Mouse (Mus musculus) heart, embryonic 11.5 days (tissue): ENCODE data around the gene Lgr5. TPM values are rescaled to one million over a fixed set of nuclear protein-coding genes. Genes with fewer than 3 reads are reported as not detected.

Source experiments
- ATAC-seq: fragments of 200-750 bp; cut with Nextera tagmentation; replicated peaks from 2 replicates; pipeline ENCODE4 v1.8.0; 2017; ENCODE audit warnings: moderate library complexity; ENCODE audit not compliant: insufficient number of reproducible peaks, low FRiP score, low TSS enrichment
- H3K27ac ChIP-seq: fragments of 300-500 bp; sonication (generic); 2 replicates; pipeline ENCODE4 v1.5.1; 2014; ENCODE audit warnings: mild to moderate bottlenecking, low read depth, low read length
- H3K27me3 ChIP-seq: fragments of 300-500 bp; sonication (generic); 2 replicates; pipeline ENCODE4 v1.6.1; 2014; ENCODE audit warnings: mild to moderate bottlenecking, low read length, mixed read lengths; ENCODE audit not compliant: control insufficient read depth, insufficient read depth
- H3K36me3 ChIP-seq: fragments of 300-500 bp; sonication (generic); 2 replicates; pipeline ENCODE4 v1.6.1; 2014; ENCODE audit warnings: mild to moderate bottlenecking, low read length, moderate library complexity, mixed read lengths; ENCODE audit not compliant: control insufficient read depth, insufficient read depth
- H3K4me1 ChIP-seq: fragments of 300-500 bp; sonication (generic); 2 replicates; pipeline ENCODE4 v1.6.1; 2014; ENCODE audit warnings: low read length; ENCODE audit not compliant: control insufficient read depth, insufficient read depth
- H3K4me2 ChIP-seq: fragments of 300-500 bp; sonication (generic); 2 replicates; pipeline ENCODE4 v1.6.1; 2014; ENCODE audit warnings: mild to moderate bottlenecking, moderate library complexity
- H3K4me3 ChIP-seq: fragments of 300-500 bp; sonication (generic); 2 replicates; pipeline ENCODE4 v1.5.1; 2014; ENCODE audit warnings: low read depth, low read length
- H3K9ac ChIP-seq: fragments of 300-500 bp; sonication (generic); 2 replicates; pipeline ENCODE4 v1.6.1; 2014; ENCODE audit warnings: mild to moderate bottlenecking, low read depth, low read length, moderate library complexity
- H3K9me3 ChIP-seq: fragments of 300-500 bp; sonication (generic); replicated peaks from 2 replicates; pipeline ENCODE4 v1.6.1; 2016; ENCODE audit warnings: low read length; ENCODE audit not compliant: control insufficient read depth
- WGBS: fragments of 180-500 bp; shearing (Covaris S2); extraction: QIAGEN DNeasy Blood & Tissue Kit; methylation state at CpG from one replicate; pipeline ENCODE4 v1.1.7; 2014; ENCODE audit not compliant: insufficient replicate concordance; 5-methylcytosine and 5-hydroxymethylcytosine counted together
- polyA plus RNA-seq: library from polyadenylated mRNA; unstranded; fragments of >200 nt; fragmentation: Nextera tagmentation; extraction: Ambion mirVana; gene quantifications from 2 replicates; pipeline ENCODE4 v1.2.1, GENCODE M21; 2014

Gene Lgr5
- polyA plus RNA-seq, 1 experiment from 2014 or later = 0.66 TPM

DNA sequence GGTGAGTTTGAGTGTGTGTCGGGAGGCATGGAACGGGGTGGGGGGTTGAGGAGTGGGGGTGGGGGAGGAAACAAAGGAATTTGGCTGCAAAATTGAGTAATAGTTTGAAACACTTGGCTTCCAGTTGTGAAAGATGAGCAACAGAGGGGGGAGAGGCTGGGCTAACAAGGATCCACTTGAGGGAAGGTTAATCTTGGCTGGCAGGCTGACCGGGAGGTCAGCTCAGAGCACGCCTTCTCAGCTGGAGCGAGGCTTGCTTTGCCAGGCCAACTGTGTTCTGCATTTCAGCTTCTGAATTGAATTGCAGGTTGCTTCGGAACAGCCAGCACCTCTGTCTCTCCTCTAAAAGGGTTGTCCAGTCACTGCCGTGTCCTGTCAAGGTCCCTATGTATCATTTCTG is 8.1 kb downstream of the Lgr5 start:
- H3K9ac ChIP-seq = no peak overlapping the region
- peaks cover 9% of the 10 kb centered on the region for H3K27me3 ChIP-seq
- H3K4me1 ChIP-seq = no peaks in the 10 kb centered on the region
- H3K27ac ChIP-seq = no peak overlapping the region
- no peaks in the 10 kb centered on the region for H3K36me3 ChIP-seq
- WGBS = 32% methylated on average over 7 of the region's 7 CpGs
- no peak overlapping the region for H3K4me2 ChIP-seq
- ATAC-seq = no peak
- H3K4me3 ChIP-seq = no peak overlapping the region
- H3K9me3 ChIP-seq = no peaks in the 10 kb centered on the region

DNA sequence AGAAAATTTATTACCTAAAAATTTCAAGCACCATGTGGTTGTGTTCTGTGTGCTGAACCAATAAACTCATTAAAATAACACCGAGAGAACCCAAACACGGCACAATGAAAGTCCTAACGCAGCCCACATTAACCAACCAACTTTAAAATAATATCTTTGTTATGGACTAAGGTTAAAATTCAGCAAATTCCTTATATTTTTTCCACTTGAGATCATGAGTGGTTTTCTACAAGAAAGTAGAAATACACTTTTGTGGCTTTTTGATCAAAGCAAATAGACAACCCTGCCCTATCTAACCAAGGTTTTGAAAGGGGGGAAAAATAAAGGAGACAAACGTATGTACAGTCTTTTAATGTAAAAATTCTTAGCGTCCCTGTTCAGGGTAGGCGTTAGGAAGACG is 8.5 kb downstream of the Lgr5 start:
- ATAC-seq = no peak
- Histone ChIP-seq H3K36me3 (no peaks in the 10 kb centered on the region), H3K4me2 (no peak overlapping the region), H3K9ac (no peak overlapping the region), H3K4me3 (no peak overlapping the region), H3K9me3 (no peaks in the 10 kb centered on the region), H3K4me1 (no peaks in the 10 kb centered on the region), H3K27ac (no peak overlapping the region), H3K27me3 (peaks cover 5% of the 10 kb centered on the region)
- WGBS = 71% methylated on average over 7 of the region's 7 CpGs

DNA sequence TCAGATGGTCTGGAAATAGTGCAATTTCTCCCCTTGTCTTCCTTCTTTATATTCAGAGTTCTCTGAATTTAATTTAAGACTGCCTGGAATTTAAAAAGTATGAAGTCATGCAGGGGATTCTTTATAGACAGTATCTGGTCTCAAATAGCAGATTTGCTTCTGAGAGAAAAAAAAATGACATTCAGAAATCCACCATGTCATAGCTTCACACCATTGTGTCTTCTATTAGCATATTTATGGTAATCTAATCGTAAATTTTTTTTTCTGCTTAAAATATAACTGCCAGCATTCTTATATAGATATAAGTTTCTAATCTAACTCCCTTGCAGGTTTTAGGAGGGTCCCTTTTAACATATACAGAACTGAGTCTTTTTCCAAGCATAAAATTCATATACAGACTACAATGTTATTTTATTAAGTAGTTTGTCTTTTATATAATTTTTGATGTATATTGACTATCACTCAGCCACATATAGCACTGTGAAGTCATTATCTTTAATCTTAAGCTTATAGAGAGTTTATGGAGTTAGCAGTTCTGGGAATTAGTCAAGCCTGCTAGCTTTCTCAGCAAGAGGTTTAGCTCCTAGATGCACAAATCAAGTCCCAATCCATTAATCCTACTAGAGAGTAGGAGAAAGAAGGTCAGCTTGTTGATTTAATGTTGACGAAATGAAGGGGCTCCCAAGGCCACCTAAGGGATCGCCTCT is 15.7 kb downstream of the Lgr5 start:
- 45% methylated on average over 3 of the region's 3 CpGs for WGBS
- ATAC-seq = no peak
- Histone ChIP-seq H3K36me3 (no peaks in the 10 kb centered on the region), H3K4me2 (no peak overlapping the region), H3K4me3 (no peak overlapping the region), H3K9ac (no peak overlapping the region), H3K27me3 (no peaks in the 10 kb centered on the region), H3K9me3 (no peaks in the 10 kb centered on the region), H3K27ac (no peak overlapping the region), H3K4me1 (no peaks in the 10 kb centered on the region)

DNA sequence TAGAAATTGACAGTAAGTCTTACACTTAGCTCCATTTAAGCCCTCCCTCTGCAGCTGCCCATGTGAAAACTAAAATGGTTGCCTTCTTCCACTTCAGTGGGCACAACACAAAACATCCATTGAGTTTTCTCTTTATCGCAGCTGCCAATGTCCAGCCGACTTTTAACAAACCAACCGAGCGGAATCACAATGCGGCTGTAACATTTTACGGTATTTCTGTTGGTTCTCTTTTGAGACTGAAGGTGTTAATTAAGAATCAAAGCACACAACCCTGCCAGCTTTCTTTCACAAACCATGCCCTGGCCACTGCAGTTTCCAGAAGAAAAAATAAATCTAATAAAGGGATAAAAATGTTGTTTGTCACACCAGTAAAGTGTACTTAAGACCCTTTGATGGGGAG is 16.3 kb downstream of the Lgr5 start:
- no peaks in the 10 kb centered on the region for H3K27me3 ChIP-seq
- no peaks in the 10 kb centered on the region for H3K9me3 ChIP-seq
- H3K36me3 ChIP-seq = no peaks in the 10 kb centered on the region
- H3K4me3 ChIP-seq = no peak overlapping the region
- no peak overlapping the region for H3K27ac ChIP-seq
- 75% methylated on average over 6 of the region's 6 CpGs for WGBS
- no peaks in the 10 kb centered on the region for H3K4me1 ChIP-seq
- no peak overlapping the region for H3K4me2 ChIP-seq
- no peak overlapping the region for H3K9ac ChIP-seq
- ATAC-seq = no peak

DNA sequence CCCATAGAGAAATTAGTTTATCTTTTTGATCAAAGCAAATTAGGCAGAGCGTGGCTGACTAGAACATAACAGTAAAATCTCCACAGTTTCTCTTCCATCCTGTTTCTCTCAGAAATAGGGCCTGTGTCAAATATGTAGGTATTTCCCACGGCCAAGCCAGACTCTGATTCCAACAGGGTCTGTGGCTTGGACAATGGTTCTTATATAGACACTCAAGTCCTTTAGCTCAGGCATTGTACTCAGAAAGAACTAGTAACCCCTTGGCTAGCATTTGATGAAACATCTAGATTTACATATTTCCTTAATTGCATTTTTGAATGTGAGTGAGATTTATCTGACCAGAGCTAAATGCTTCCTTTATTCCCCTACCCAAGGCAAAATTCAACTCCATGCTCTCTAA is 17.0 kb downstream of the Lgr5 start:
- H3K27me3 ChIP-seq = no peaks in the 10 kb centered on the region
- 78% methylated on average over 2 of the region's 2 CpGs for WGBS
- no peak overlapping the region for H3K4me2 ChIP-seq
- H3K4me3 ChIP-seq = no peak overlapping the region
- H3K36me3 ChIP-seq = no peaks in the 10 kb centered on the region
- no peaks in the 10 kb centered on the region for H3K4me1 ChIP-seq
- ATAC-seq = no peak
- no peak overlapping the region for H3K27ac ChIP-seq
- H3K9me3 ChIP-seq = no peaks in the 10 kb centered on the region
- H3K9ac ChIP-seq = no peak overlapping the region

DNA sequence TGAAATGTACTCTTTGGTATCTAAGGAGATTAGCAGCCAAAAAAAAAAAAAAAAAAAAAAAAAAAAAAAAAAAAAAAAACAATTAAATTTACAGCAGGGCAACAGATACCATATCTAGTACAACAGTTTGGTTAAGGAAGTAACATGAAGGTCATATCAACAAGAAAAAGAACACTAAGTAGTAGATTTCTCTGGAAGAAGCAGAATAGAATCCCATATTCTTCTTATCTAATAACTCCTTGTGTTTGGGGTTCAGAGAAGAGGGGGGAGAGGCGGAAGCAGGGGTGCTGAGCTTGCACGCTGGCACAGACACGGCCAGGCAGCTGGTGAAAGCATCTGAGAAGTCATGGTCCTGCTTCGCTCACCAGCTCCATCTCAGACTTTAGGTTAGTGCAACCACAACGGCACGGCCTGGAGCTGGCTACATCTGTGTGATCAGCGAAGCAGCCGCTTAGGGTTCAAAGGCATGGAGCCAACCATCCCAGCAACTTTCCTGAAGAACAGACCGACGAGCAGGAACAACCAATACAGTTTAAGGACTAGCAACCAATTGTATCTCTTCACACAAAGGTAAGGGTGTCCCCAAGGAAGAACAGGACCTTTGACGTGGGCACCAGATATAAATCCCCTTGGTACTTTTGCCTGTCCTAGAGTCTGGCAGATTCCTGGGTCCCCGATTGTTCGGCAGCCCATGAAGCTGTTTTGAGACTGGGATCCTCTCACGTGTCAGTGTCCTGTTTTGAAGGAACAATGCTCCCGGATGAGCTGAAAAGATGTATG is 17.7 kb downstream of the Lgr5 start, which contains the start of gene A930009A15Rik:
A930009A15Rik (plus strand) TSS at position 275 of the 780 bp plus-strand sequence.
- no peak within 1 kb of the TSS for H3K4me2 ChIP-seq
- 82% methylated on average over 15 of the region's 15 CpGs for WGBS
- H3K27ac ChIP-seq = no peak within 1 kb of the TSS
- H3K36me3 ChIP-seq = no peaks in the 10 kb centered on the region
- no peaks in the 10 kb centered on the region for H3K27me3 ChIP-seq
- ATAC-seq = no peak
- no peak within 1 kb of the TSS for H3K4me3 ChIP-seq
- H3K9me3 ChIP-seq = no peaks in the 10 kb centered on the region
- no peak within 1 kb of the TSS for H3K9ac ChIP-seq
- no peaks in the 10 kb centered on the region for H3K4me1 ChIP-seq

DNA sequence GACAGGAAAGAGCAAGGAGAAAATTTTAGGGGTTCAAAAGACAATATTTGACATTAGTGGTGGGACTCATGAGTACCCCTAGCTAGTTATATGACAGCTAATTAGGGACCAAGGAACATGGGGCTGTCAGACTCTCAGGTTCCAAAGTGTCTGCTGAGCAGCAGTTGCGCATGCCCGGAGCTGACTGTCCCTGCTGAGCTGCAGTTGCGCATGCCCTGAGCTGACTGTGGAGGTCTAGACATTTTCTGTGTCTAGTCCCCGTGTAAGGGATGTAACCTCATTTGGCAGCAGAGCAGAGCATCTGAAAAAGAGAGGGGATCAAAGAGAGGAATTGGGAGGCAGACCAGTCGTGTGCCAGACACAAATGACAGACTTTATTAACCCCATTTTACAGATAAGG is 23.6 kb downstream of the Lgr5 start:
- no peak overlapping the region for H3K4me3 ChIP-seq
- whole genome bisulfite sequencing = 81% methylated on average over 5 of the region's 5 CpGs
- no peaks in the 10 kb centered on the region for H3K4me1 ChIP-seq
- no peaks in the 10 kb centered on the region for H3K9me3 ChIP-seq
- H3K27ac ChIP-seq = no peak overlapping the region
- no peak for ATAC-seq
- H3K36me3 ChIP-seq = no peaks in the 10 kb centered on the region
- H3K4me2 ChIP-seq = no peak overlapping the region
- no peaks in the 10 kb centered on the region for H3K27me3 ChIP-seq
- H3K9ac ChIP-seq = no peak overlapping the region

DNA sequence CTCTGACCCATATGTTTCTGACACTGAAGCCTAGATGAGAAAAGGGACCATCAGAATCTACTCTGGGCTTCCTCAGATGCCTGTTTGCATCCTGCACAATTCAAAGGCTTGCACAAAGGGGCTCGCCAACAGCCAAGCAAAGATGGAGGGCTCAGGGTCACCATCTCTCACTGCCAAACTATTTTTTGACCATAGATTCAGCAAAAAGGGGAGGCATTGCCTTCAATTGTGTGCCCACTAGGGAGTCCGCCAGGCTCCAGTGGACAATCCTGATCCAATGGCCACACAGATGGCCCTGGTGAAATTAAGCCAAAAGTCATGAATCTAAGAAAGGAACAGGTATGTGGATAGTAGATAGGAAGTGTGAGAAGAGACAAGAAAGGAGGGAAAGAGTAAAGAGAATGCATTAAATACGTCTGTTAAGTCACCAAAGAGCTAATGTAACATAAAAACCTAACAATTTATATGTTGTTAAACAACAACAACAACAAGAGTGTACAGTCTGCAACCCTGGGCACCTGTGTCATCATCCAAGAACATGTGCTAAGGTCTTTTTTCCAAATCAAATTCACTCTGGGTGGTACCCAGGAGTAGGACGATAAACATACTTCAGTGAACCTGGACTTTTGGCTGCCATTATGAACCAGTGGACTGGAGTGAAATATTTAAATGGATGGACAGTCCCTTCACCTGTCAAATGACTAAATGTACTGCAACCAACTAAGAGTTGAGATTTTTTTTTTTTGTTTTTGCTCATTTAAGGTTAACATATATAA is 24.5 kb downstream of the Lgr5 start:
- Histone ChIP-seq H3K4me2 (no peak overlapping the region), H3K4me3 (no peak overlapping the region), H3K27ac (no peak overlapping the region), H3K27me3 (no peaks in the 10 kb centered on the region), H3K4me1 (no peaks in the 10 kb centered on the region), H3K9me3 (no peaks in the 10 kb centered on the region), H3K9ac (no peak overlapping the region), H3K36me3 (no peaks in the 10 kb centered on the region)
- ATAC-seq = no peak
- WGBS = 77% methylated on average over 4 of the region's 4 CpGs
